ENCODE assay signal across 16 mouse cellular contexts in genomic region chr11:114482070-114482469, GRCm38 (mm10).
"Had no signal": no experiment of that assay in that cellular context is flagged by ENCODE, and none has a peak within 500 bp of the region (broad histone marks: within the 10 kb centered on the region; RNA-seq: fewer than 3 reads in every experiment).

No protein-coding gene starts in this region.

- H3K27ac ChIP-seq: limb, embryonic 13.5 days; liver, embryonic 14.5 days; neural tube, embryonic 15.5 days had no signal

- H3K4me2 ChIP-seq: limb, embryonic 13.5 days; neural tube, embryonic 15.5 days had no signal

- H3K9ac ChIP-seq: limb, embryonic 13.5 days; liver, embryonic 14.5 days; neural tube, embryonic 15.5 days had no signal

- H3K4me3 ChIP-seq: limb, embryonic 13.5 days; neural tube, embryonic 15.5 days had no signal

- H3K36me3 ChIP-seq: limb, embryonic 13.5 days; neural tube, embryonic 15.5 days had no signal

- H3K9me3 ChIP-seq: limb, embryonic 13.5 days; neural tube, embryonic 15.5 days had no signal

- ATAC-seq: intestine, embryonic 16.5 days; midbrain, embryonic 16.5 days had no signal

- DNase-seq: kidney, adult 2 months; kidney, postnatal 25 days; layer of hippocampus, adult 9-11 months; left cerebral cortex, postnatal 4 days; lung, adult 2 months; lung, postnatal 10 days; lung, postnatal 4 days; right cerebral cortex, adult 18-20 months; right cerebral cortex, postnatal 25 days; thymus, adult 18-20 months; thymus, postnatal 14 days had no signal
